Mouse (Mus musculus): ENCODE results near the gene Ang2. TPM values are rescaled to one million over a fixed set of nuclear protein-coding genes. Genes with fewer than 3 reads are reported as not detected.
"Not testable (repeated sequence)": the region's sequence is repeated elsewhere in the genome, so short reads cannot be mapped to it uniquely, and the experiment has no call there.

The Ang2 gene
- total RNA-seq, 1 experiment = not detected

GRCm38 (mm10) chr14:51173843-51174242, 25.1 kb downstream of the Ang2 start:
- Histone ChIP-seq H3K9ac (ENCODE audit: insufficient read depth, low read depth, low read length, poor library complexity, severe bottlenecking) (no peak overlapping the region), H3K27ac (ENCODE audit: insufficient read depth, low read depth, low read length, poor library complexity, severe bottlenecking) (no peak overlapping the region), H3K4me3 (ENCODE audit: insufficient read depth in 1 of 2, low read depth in 1 of 2, low read length in 2 of 2, poor library complexity in 1 of 2, severe bottlenecking in 1 of 2) (no peak overlapping the region), H3K36me3 (ENCODE audit: control insufficient read depth, insufficient read depth, low read length, poor library complexity, severe bottlenecking) (no peaks in the 10 kb centered on the region), H3K9me3 (ENCODE audit: control insufficient read depth, insufficient read depth, low read depth, low read length) (no peaks in the 10 kb centered on the region), H3K4me1 (ENCODE audit: control insufficient read depth in 2 of 2, insufficient read depth in 2 of 2, low read length in 2 of 2, poor library complexity in 1 of 2) (no peaks in the 10 kb centered on the region)
- no peak for DNase-seq (ENCODE audit: low read depth, low spot score)
- in situ Hi-C loops (cut with MboI; ENCODE audit: low sequenced_read_pairs in 2 of 2, unreplicated experiment in 2 of 2) = no loop called here
- TF ChIP-seq ZNF384 (IDR thresholded peaks at IDR 0.05; ENCODE audit: low read depth, low read length) = no peak
- TF ChIP-seq CHD2 (IDR thresholded peaks at IDR 0.05; ENCODE audit: low read depth, low read length) = no peak
- no peak for TF ChIP-seq MAFK (IDR thresholded peaks at IDR 0.05; ENCODE audit: insufficient read depth, low read depth, low read length)
- no peak for TF ChIP-seq HCFC1 (IDR thresholded peaks at IDR 0.05; ENCODE audit: borderline replicate concordance, insufficient read depth, low read length)
- TF ChIP-seq ZC3H11A (IDR thresholded peaks at IDR 0.05; ENCODE audit: borderline replicate concordance, low read depth, low read length) = no peak

GRCm38 (mm10) chr14:51172947-51173346, 26.0 kb downstream of the Ang2 start:
- H3K9ac ChIP-seq (ENCODE audit: insufficient read depth, low read depth, low read length, poor library complexity, severe bottlenecking); in situ Hi-C loops (cut with MboI; ENCODE audit: low sequenced_read_pairs in 2 of 2, unreplicated experiment in 2 of 2): not testable (repeated sequence)

GRCm38 (mm10) chr14:51172095-51172865, 26.7 kb downstream of the Ang2 start:
- H3K9ac ChIP-seq (ENCODE audit: insufficient read depth, low read depth, low read length, poor library complexity, severe bottlenecking); H3K4me3 ChIP-seq (ENCODE audit: insufficient read depth in 1 of 2, low read depth in 1 of 2, low read length in 2 of 2, poor library complexity in 1 of 2, severe bottlenecking in 1 of 2); H3K4me1 ChIP-seq (ENCODE audit: control insufficient read depth in 2 of 2, insufficient read depth in 2 of 2, low read length in 2 of 2, poor library complexity in 1 of 2); DNase-seq (ENCODE audit: low read depth, low spot score); H3K9me3 ChIP-seq (ENCODE audit: control insufficient read depth, insufficient read depth, low read depth, low read length); in situ Hi-C loops (cut with MboI; ENCODE audit: low sequenced_read_pairs in 2 of 2, unreplicated experiment in 2 of 2); H3K36me3 ChIP-seq (ENCODE audit: control insufficient read depth, insufficient read depth, low read length, poor library complexity, severe bottlenecking); H3K27ac ChIP-seq (ENCODE audit: insufficient read depth, low read depth, low read length, poor library complexity, severe bottlenecking): not testable (repeated sequence)

More at GRCm38 (mm10) chr14:51172947-51173346, 26.0 kb downstream of the Ang2 start:
- H3K36me3 ChIP-seq (ENCODE audit: control insufficient read depth, insufficient read depth, low read length, poor library complexity, severe bottlenecking); DNase-seq (ENCODE audit: low read depth, low spot score); H3K9me3 ChIP-seq (ENCODE audit: control insufficient read depth, insufficient read depth, low read depth, low read length); H3K27ac ChIP-seq (ENCODE audit: insufficient read depth, low read depth, low read length, poor library complexity, severe bottlenecking); H3K4me3 ChIP-seq (ENCODE audit: insufficient read depth in 1 of 2, low read depth in 1 of 2, low read length in 2 of 2, poor library complexity in 1 of 2, severe bottlenecking in 1 of 2); H3K4me1 ChIP-seq (ENCODE audit: control insufficient read depth in 2 of 2, insufficient read depth in 2 of 2, low read length in 2 of 2, poor library complexity in 1 of 2): not testable (repeated sequence)

- Histone ChIP-seq H3K4me3 (ENCODE audit: insufficient read depth in 1 of 2, low read depth in 1 of 2, low read length in 2 of 2, poor library complexity in 1 of 2, severe bottlenecking in 1 of 2) (no peak overlapping the region), H3K27ac (ENCODE audit: insufficient read depth, low read depth, low read length, poor library complexity, severe bottlenecking) (no peak overlapping the region), H3K9me3 (ENCODE audit: control insufficient read depth, insufficient read depth, low read depth, low read length) (no peaks in the 10 kb centered on the region), H3K36me3 (ENCODE audit: control insufficient read depth, insufficient read depth, low read length, poor library complexity, severe bottlenecking) (no peaks in the 10 kb centered on the region), H3K4me1 (ENCODE audit: control insufficient read depth in 2 of 2, insufficient read depth in 2 of 2, low read length in 2 of 2, poor library complexity in 1 of 2) (no peaks in the 10 kb centered on the region), H3K9ac (ENCODE audit: insufficient read depth, low read depth, low read length, poor library complexity, severe bottlenecking) (no peak overlapping the region)
- no peak for DNase-seq (ENCODE audit: low read depth, low spot score)
- TF ChIP-seq HCFC1 (IDR thresholded peaks at IDR 0.05; ENCODE audit: borderline replicate concordance, insufficient read depth, low read length) (no peak), ZC3H11A (IDR thresholded peaks at IDR 0.05; ENCODE audit: borderline replicate concordance, low read depth, low read length) (no peak), ZNF384 (IDR thresholded peaks at IDR 0.05; ENCODE audit: low read depth, low read length) (no peak), MAFK (IDR thresholded peaks at IDR 0.05; ENCODE audit: insufficient read depth, low read depth, low read length) (no peak), CHD2 (IDR thresholded peaks at IDR 0.05; ENCODE audit: low read depth, low read length) (no peak)
- in situ Hi-C loops (cut with MboI; ENCODE audit: low sequenced_read_pairs in 2 of 2, unreplicated experiment in 2 of 2) = no loop called here
Observed at GRCm38 (mm10) chr14:51166068-51166467, 32.9 kb downstream of the Ang2 start.

GRCm38 (mm10) chr14:51165435-51165834, 33.5 kb downstream of the Ang2 start:
- Histone ChIP-seq H3K36me3 (ENCODE audit: control insufficient read depth, insufficient read depth, low read length, poor library complexity, severe bottlenecking) (no peaks in the 10 kb centered on the region), H3K9me3 (ENCODE audit: control insufficient read depth, insufficient read depth, low read depth, low read length) (no peaks in the 10 kb centered on the region), H3K27ac (ENCODE audit: insufficient read depth, low read depth, low read length, poor library complexity, severe bottlenecking) (no peak overlapping the region), H3K4me1 (ENCODE audit: control insufficient read depth in 2 of 2, insufficient read depth in 2 of 2, low read length in 2 of 2, poor library complexity in 1 of 2) (no peaks in the 10 kb centered on the region), H3K4me3 (ENCODE audit: insufficient read depth in 1 of 2, low read depth in 1 of 2, low read length in 2 of 2, poor library complexity in 1 of 2, severe bottlenecking in 1 of 2) (no peak overlapping the region), H3K9ac (ENCODE audit: insufficient read depth, low read depth, low read length, poor library complexity, severe bottlenecking) (no peak overlapping the region)
- in situ Hi-C loops (cut with MboI; ENCODE audit: low sequenced_read_pairs in 2 of 2, unreplicated experiment in 2 of 2) = no loop called here
- no peak for TF ChIP-seq HCFC1 (IDR thresholded peaks at IDR 0.05; ENCODE audit: borderline replicate concordance, insufficient read depth, low read length)
- no peak for TF ChIP-seq ZC3H11A (IDR thresholded peaks at IDR 0.05; ENCODE audit: borderline replicate concordance, low read depth, low read length)
- DNase-seq (ENCODE audit: low read depth, low spot score) = no peak

GRCm38 (mm10) chr14:51163323-51163722, 35.6 kb downstream of the Ang2 start:
- in situ Hi-C loops (cut with MboI; ENCODE audit: low sequenced_read_pairs in 2 of 2, unreplicated experiment in 2 of 2); H3K4me3 ChIP-seq (ENCODE audit: insufficient read depth in 1 of 2, low read depth in 1 of 2, low read length in 2 of 2, poor library complexity in 1 of 2, severe bottlenecking in 1 of 2); H3K27ac ChIP-seq (ENCODE audit: insufficient read depth, low read depth, low read length, poor library complexity, severe bottlenecking); H3K4me1 ChIP-seq (ENCODE audit: control insufficient read depth in 2 of 2, insufficient read depth in 2 of 2, low read length in 2 of 2, poor library complexity in 1 of 2); H3K9me3 ChIP-seq (ENCODE audit: control insufficient read depth, insufficient read depth, low read depth, low read length); DNase-seq (ENCODE audit: low read depth, low spot score); H3K9ac ChIP-seq (ENCODE audit: insufficient read depth, low read depth, low read length, poor library complexity, severe bottlenecking); H3K36me3 ChIP-seq (ENCODE audit: control insufficient read depth, insufficient read depth, low read length, poor library complexity, severe bottlenecking): not testable (repeated sequence)

- H3K9ac ChIP-seq (ENCODE audit: insufficient read depth, low read depth, low read length, poor library complexity, severe bottlenecking); in situ Hi-C loops (cut with MboI; ENCODE audit: low sequenced_read_pairs in 2 of 2, unreplicated experiment in 2 of 2); DNase-seq (ENCODE audit: low read depth, low spot score); H3K27ac ChIP-seq (ENCODE audit: insufficient read depth, low read depth, low read length, poor library complexity, severe bottlenecking); H3K9me3 ChIP-seq (ENCODE audit: control insufficient read depth, insufficient read depth, low read depth, low read length); H3K4me1 ChIP-seq (ENCODE audit: control insufficient read depth in 2 of 2, insufficient read depth in 2 of 2, low read length in 2 of 2, poor library complexity in 1 of 2); H3K36me3 ChIP-seq (ENCODE audit: control insufficient read depth, insufficient read depth, low read length, poor library complexity, severe bottlenecking); H3K4me3 ChIP-seq (ENCODE audit: insufficient read depth in 1 of 2, low read depth in 1 of 2, low read length in 2 of 2, poor library complexity in 1 of 2, severe bottlenecking in 1 of 2): not testable (repeated sequence)
Observed at GRCm38 (mm10) chr14:51161976-51162375, 37.0 kb downstream of the Ang2 start, which contains the start of gene Rnase2b. TSS of gene Rnase2b (plus strand) at chr14:51162260.
